Mouse (Mus musculus): ENCODE results near the gene Adamts16. TPM values are rescaled to one million over a fixed set of nuclear protein-coding genes. Genes with fewer than 3 reads are reported as not detected.

Gene Adamts16
- polyA plus RNA-seq, 1 experiment from 2014 or later: 1.3 TPM

GRCm38 (mm10) chr13:70789022-70789421 lies 52.6 kb downstream of the Adamts16 start:
- Histone ChIP-seq H3K4me2 (replicated peaks) (no peak overlapping the region), H3K27me3 (no peaks in the 10 kb centered on the region), H3K9me3 (no peaks in the 10 kb centered on the region), H3K36me3 (no peaks in the 10 kb centered on the region), H3K4me1 (replicated peaks) (no peaks in the 10 kb centered on the region), H3K27ac (no peak overlapping the region), H3K4me3 (replicated peaks) (no peak overlapping the region), H3K9ac (replicated peaks) (no peak overlapping the region)
- 81% methylated on average over 1 of the region's 1 CpGs for WGBS
- no peak for ATAC-seq

GRCm38 (mm10) chr13:70785078-70785477 lies 56.5 kb downstream of the Adamts16 start:
- 92% methylated on average over 2 of the region's 2 CpGs for WGBS
- H3K27me3 ChIP-seq: no peaks in the 10 kb centered on the region
- H3K36me3 ChIP-seq: no peaks in the 10 kb centered on the region
- no peak for ATAC-seq
- H3K4me2 ChIP-seq (replicated peaks): no peak overlapping the region
- H3K27ac ChIP-seq: no peak overlapping the region
- 0 out of 2 replicates have a peak, but pooled peaks cover 4% of the 10 kb centered on the region for H3K4me1 ChIP-seq (replicated peaks)
- no peak overlapping the region for H3K4me3 ChIP-seq (replicated peaks)
- H3K9me3 ChIP-seq: no peaks in the 10 kb centered on the region
- H3K9ac ChIP-seq (replicated peaks): no peak overlapping the region

GRCm38 (mm10) chr13:70784126-70784525 lies 57.5 kb downstream of the Adamts16 start:
- Histone ChIP-seq H3K9ac (replicated peaks) (no peak overlapping the region), H3K27ac (no peak overlapping the region), H3K4me2 (replicated peaks) (no peak overlapping the region), H3K4me3 (replicated peaks) (no peak overlapping the region), H3K9me3 (no peaks in the 10 kb centered on the region), H3K27me3 (no peaks in the 10 kb centered on the region), H3K36me3 (no peaks in the 10 kb centered on the region), H3K4me1 (replicated peaks) (0 out of 2 replicates have a peak, but pooled peaks cover 5% of the 10 kb centered on the region)
- ATAC-seq: no peak
- WGBS: 82% methylated on average over 5 of the region's 5 CpGs

GRCm38 (mm10) chr13:70779781-70780180 lies 61.8 kb downstream of the Adamts16 start:
- Histone ChIP-seq H3K4me3 (replicated peaks) (no peak overlapping the region), H3K27me3 (no peaks in the 10 kb centered on the region), H3K4me1 (replicated peaks) (0 out of 2 replicates have a peak, but pooled peaks cover 5% of the 10 kb centered on the region), H3K4me2 (replicated peaks) (no peak overlapping the region), H3K27ac (no peak overlapping the region), H3K9ac (replicated peaks) (no peak overlapping the region), H3K36me3 (no peaks in the 10 kb centered on the region), H3K9me3 (no peaks in the 10 kb centered on the region)
- WGBS: 44% methylated on average over 7 of the region's 7 CpGs
- no peak for ATAC-seq

GRCm38 (mm10) chr13:70778872-70779554 lies 62.6 kb downstream of the Adamts16 start:
- Histone ChIP-seq H3K4me2 (replicated peaks) (no peak overlapping the region), H3K27me3 (no peaks in the 10 kb centered on the region), H3K4me1 (replicated peaks) (0 out of 2 replicates have a peak, but pooled peaks cover 5% of the 10 kb centered on the region), H3K9me3 (no peaks in the 10 kb centered on the region), H3K4me3 (replicated peaks) (no peak overlapping the region), H3K9ac (replicated peaks) (no peak overlapping the region), H3K36me3 (no peaks in the 10 kb centered on the region), H3K27ac (no peak overlapping the region)
- 88% methylated on average over 9 of the region's 9 CpGs for WGBS
- no peak for ATAC-seq

- ATAC-seq: no peak
- WGBS: 96% methylated on average over 6 of the region's 6 CpGs
- Histone ChIP-seq H3K4me2 (replicated peaks) (no peak overlapping the region), H3K4me3 (replicated peaks) (no peak overlapping the region), H3K27ac (no peak overlapping the region), H3K9me3 (no peaks in the 10 kb centered on the region), H3K36me3 (no peaks in the 10 kb centered on the region), H3K4me1 (replicated peaks) (no peaks in the 10 kb centered on the region), H3K9ac (replicated peaks) (no peak overlapping the region), H3K27me3 (no peaks in the 10 kb centered on the region)
Measured at GRCm38 (mm10) chr13:70771100-70771499, 70.5 kb downstream of the Adamts16 start.

- no peak for ATAC-seq
- Histone ChIP-seq H3K4me2 (replicated peaks) (no peak overlapping the region), H3K27ac (no peak overlapping the region), H3K4me1 (replicated peaks) (no peaks in the 10 kb centered on the region), H3K9me3 (no peaks in the 10 kb centered on the region), H3K36me3 (no peaks in the 10 kb centered on the region), H3K27me3 (no peaks in the 10 kb centered on the region), H3K4me3 (replicated peaks) (no peak overlapping the region), H3K9ac (replicated peaks) (no peak overlapping the region)
- WGBS: 74% methylated on average over 2 of the region's 2 CpGs
Measured at GRCm38 (mm10) chr13:70769156-70769555, 72.5 kb downstream of the Adamts16 start.

- ATAC-seq: no peak
- no peaks in the 10 kb centered on the region for H3K27me3 ChIP-seq
- H3K4me2 ChIP-seq (replicated peaks): no peak overlapping the region
- no peak overlapping the region for H3K4me3 ChIP-seq (replicated peaks)
- H3K27ac ChIP-seq: no peak overlapping the region
- H3K4me1 ChIP-seq (replicated peaks): no peaks in the 10 kb centered on the region
- no peaks in the 10 kb centered on the region for H3K36me3 ChIP-seq
- no peak overlapping the region for H3K9ac ChIP-seq (replicated peaks)
- no peaks in the 10 kb centered on the region for H3K9me3 ChIP-seq
Measured at GRCm38 (mm10) chr13:70767462-70767861, 74.1 kb downstream of the Adamts16 start.

GRCm38 (mm10) chr13:70764682-70765081 lies 76.9 kb downstream of the Adamts16 start:
- H3K36me3 ChIP-seq: no peaks in the 10 kb centered on the region
- ATAC-seq: no peak
- H3K9me3 ChIP-seq: no peaks in the 10 kb centered on the region
- no peaks in the 10 kb centered on the region for H3K27me3 ChIP-seq
- H3K4me1 ChIP-seq (replicated peaks): no peaks in the 10 kb centered on the region
- H3K9ac ChIP-seq (replicated peaks): no peak overlapping the region
- 87% methylated on average over 6 of the region's 6 CpGs for WGBS
- H3K4me3 ChIP-seq (replicated peaks): no peak overlapping the region
- H3K4me2 ChIP-seq (replicated peaks): no peak overlapping the region
- H3K27ac ChIP-seq: no peak overlapping the region

GRCm38 (mm10) chr13:70762586-70762985 lies 79.0 kb downstream of the Adamts16 start:
- H3K4me3 ChIP-seq (replicated peaks): no peak overlapping the region
- no peak overlapping the region for H3K9ac ChIP-seq (replicated peaks)
- 89% methylated on average over 2 of the region's 2 CpGs for WGBS
- no peaks in the 10 kb centered on the region for H3K9me3 ChIP-seq
- no peak for ATAC-seq
- H3K27me3 ChIP-seq: no peaks in the 10 kb centered on the region
- no peaks in the 10 kb centered on the region for H3K36me3 ChIP-seq
- H3K4me2 ChIP-seq (replicated peaks): no peak overlapping the region
- H3K27ac ChIP-seq: no peak overlapping the region
- H3K4me1 ChIP-seq (replicated peaks): no peaks in the 10 kb centered on the region

GRCm38 (mm10) chr13:70761312-70761711 lies 80.3 kb downstream of the Adamts16 start:
- Histone ChIP-seq H3K4me2 (replicated peaks) (no peak overlapping the region), H3K4me3 (replicated peaks) (no peak overlapping the region), H3K9me3 (no peaks in the 10 kb centered on the region), H3K36me3 (no peaks in the 10 kb centered on the region), H3K4me1 (replicated peaks) (no peaks in the 10 kb centered on the region), H3K27me3 (no peaks in the 10 kb centered on the region), H3K27ac (no peak overlapping the region), H3K9ac (replicated peaks) (no peak overlapping the region)
- 74% methylated on average over 2 of the region's 2 CpGs for WGBS
- ATAC-seq: no peak

GRCm38 (mm10) chr13:70760186-70760585 lies 81.4 kb downstream of the Adamts16 start:
- Histone ChIP-seq H3K27ac (no peak overlapping the region), H3K4me2 (replicated peaks) (no peak overlapping the region), H3K4me3 (replicated peaks) (no peak overlapping the region), H3K27me3 (no peaks in the 10 kb centered on the region), H3K9me3 (no peaks in the 10 kb centered on the region), H3K4me1 (replicated peaks) (no peaks in the 10 kb centered on the region), H3K36me3 (no peaks in the 10 kb centered on the region), H3K9ac (replicated peaks) (no peak overlapping the region)
- WGBS: over 99% methylated on average over 9 of the region's 9 CpGs
- ATAC-seq: no peak

All from midbrain, embryonic 13.5 days (tissue).